ENCODE assay signal across 8 mouse cellular contexts in genomic region chr8:109970323-109970722, GRCm38 (mm10). TPM values are rescaled to one million over a fixed set of nuclear protein-coding genes. Genes with fewer than 3 reads are reported as not detected.
A peak's percentile ranks its signal among the peaks of the same experiment; 100 is the strongest.
DNase-seq lines count a peak whose midpoint lies in the region; ATAC-seq and TF ChIP-seq lines count a peak whose summit lies in the region.

No protein-coding gene starts in this region.

- no peaks in the 10 kb centered on the region for H3K36me3 ChIP-seq in limb, embryonic 14.5 days (ENCODE audit: control insufficient read depth, insufficient read depth, low read length)
- H3K36me3 ChIP-seq in limb, embryonic 10.5 days, result no peaks in the 10 kb centered on the region
- H3K36me3 ChIP-seq in midbrain, postnatal 0 days (ENCODE audit: insufficient read depth, low read length), result no peaks in the 10 kb centered on the region

- ATAC-seq in limb, embryonic 14.5 days (ENCODE audit: low FRiP score, low read depth), result no peak
- no peak for ATAC-seq in midbrain, postnatal 0 days (ENCODE audit: low FRiP score)

- WGBS in limb, embryonic 14.5 days, result 8% methylated on average over 9 of the region's 9 CpGs
- 13% methylated on average over 9 of the region's 9 CpGs for WGBS in limb, embryonic 10.5 days
- 4% methylated on average over 9 of the region's 9 CpGs for WGBS in midbrain, postnatal 0 days

- H3K4me2 ChIP-seq in limb, embryonic 14.5 days (replicated peaks; ENCODE audit: low read depth, low read length, severe bottlenecking), result no peak overlapping the region
- H3K4me2 ChIP-seq in midbrain, postnatal 0 days (ENCODE audit: low read depth, low read length, poor library complexity, severe bottlenecking), result no peak overlapping the region

- H3K27ac ChIP-seq in limb, embryonic 14.5 days (replicated peaks; ENCODE audit: low read depth, low read length), result no peak overlapping the region
- no peak overlapping the region for H3K27ac ChIP-seq in limb, embryonic 10.5 days
- no peak overlapping the region for H3K27ac ChIP-seq in midbrain, postnatal 0 days (ENCODE audit: low read depth, low read length)

- peaks cover 13% of the 10 kb centered on the region; the same call in 1 of the 2 replicates for H3K27me3 ChIP-seq in limb, embryonic 14.5 days (ENCODE audit: control insufficient read depth, insufficient read depth, low read length)
- peaks cover 31% of the 10 kb centered on the region for H3K27me3 ChIP-seq in limb, embryonic 10.5 days (ENCODE audit: low read depth, poor library complexity, severe bottlenecking)
- no peaks in the 10 kb centered on the region for H3K27me3 ChIP-seq in midbrain, postnatal 0 days (ENCODE audit: insufficient read depth, low read length)

- no peak overlapping the region for H3K4me3 ChIP-seq in limb, embryonic 14.5 days (replicated peaks; ENCODE audit: low read length)
- no peak overlapping the region for H3K4me3 ChIP-seq in limb, embryonic 10.5 days
- H3K4me3 ChIP-seq in midbrain, postnatal 0 days (ENCODE audit: low read depth, low read length), result no peak overlapping the region

- H3K9me3 ChIP-seq in limb, embryonic 14.5 days (ENCODE audit: control insufficient read depth, low read length), result no peaks in the 10 kb centered on the region
- H3K9me3 ChIP-seq in limb, embryonic 10.5 days (replicated peaks), result no peaks in the 10 kb centered on the region
- no peaks in the 10 kb centered on the region for H3K9me3 ChIP-seq in midbrain, postnatal 0 days (ENCODE audit: low read length)

- TF ChIP-seq CTCF in midbrain, postnatal 0 days (IDR thresholded peaks at IDR 0.05), result peak; percentile 95

- H3K4me1 ChIP-seq in limb, embryonic 14.5 days (ENCODE audit: control insufficient read depth, insufficient read depth, low read length), result no peaks in the 10 kb centered on the region
- H3K4me1 ChIP-seq in limb, embryonic 10.5 days, result no peaks in the 10 kb centered on the region
- no peaks in the 10 kb centered on the region for H3K4me1 ChIP-seq in midbrain, postnatal 0 days (ENCODE audit: insufficient read depth, low read length)

- DNase-seq in cerebellum, adult 18-20 months, result peak; percentile 13 to 16
- no peak for DNase-seq in cerebellum, postnatal 25 days
- peak; percentile 64 for DNase-seq in limb, embryonic 14.5 days (ENCODE audit: low spot score)
- DNase-seq in limb, embryonic 10.5 days (ENCODE audit: low spot score), result no peak
- peak; percentile 11 for DNase-seq in c-Kit-negative CD71-positive TER-119-positive erythroid progenitor cells, embryonic 14.5 days (ENCODE audit: low read depth, low spot score)
- peak; percentile 84 for DNase-seq in midbrain, postnatal 0 days (ENCODE audit: low spot score)
- no peak for DNase-seq in adrenal gland, postnatal 36 days
- no peak for DNase-seq in right cerebral cortex, postnatal 4 days

- no peak for TF ChIP-seq POLR2A in limb, embryonic 14.5 days (IDR thresholded peaks at IDR 0.05; ENCODE audit: borderline replicate concordance, extremely low read depth, insufficient read depth, insufficient read length)

- H3K9ac ChIP-seq in limb, embryonic 14.5 days (ENCODE audit: low read depth, low read length, severe bottlenecking), result no peak overlapping the region
- no peak overlapping the region for H3K9ac ChIP-seq in midbrain, postnatal 0 days (replicated peaks; ENCODE audit: low read length, poor library complexity, severe bottlenecking)

RNA-seq across cellular contexts. Expression of gene Marveld3, which starts 8.3 kb away (rescaled TPM):
- 0.49 and 1.2 TPM in 2 replicates for polyA plus RNA-seq in limb, embryonic 14.5 days (2012; rRNA removed)
- polyA plus RNA-seq in limb, embryonic 14.5 days (2014; fragmentation: Nextera tagmentation; extraction: Ambion mirVana), result 2.4 and 3.1 TPM in 2 replicates
- polyA plus RNA-seq in limb, embryonic 10.5 days (2016; fragmentation: Nextera tagmentation; extraction: Ambion mirVana), result 0.39 and 0.89 TPM in 2 replicates
- 0.47 and 1.4 TPM in 2 replicates for total RNA-seq in midbrain, postnatal 0 days (2014; rRNA removed)
- 1.1 and 1.6 TPM in 2 replicates for polyA plus RNA-seq in midbrain, postnatal 0 days (2015; fragmentation: Nextera tagmentation; extraction: Ambion mirVana)
- total RNA-seq in adrenal gland, postnatal 36 days (2021), result under 1 TPM in 1 of 2 experiments, not detected in 1; 0.17 TPM

RNA-seq across cellular contexts. Expression of gene Tat, which starts 19.9 kb away (rescaled TPM):
- polyA plus RNA-seq in limb, embryonic 14.5 days (2012; rRNA removed), result 0.09 and 0.14 TPM in 2 replicates
- not detected in 2 replicates for polyA plus RNA-seq in limb, embryonic 14.5 days (2014; fragmentation: Nextera tagmentation; extraction: Ambion mirVana)
- not detected in 2 replicates for polyA plus RNA-seq in limb, embryonic 10.5 days (2016; fragmentation: Nextera tagmentation; extraction: Ambion mirVana)
- total RNA-seq in midbrain, postnatal 0 days (2014; rRNA removed), result not detected in 2 replicates
- polyA plus RNA-seq in midbrain, postnatal 0 days (2015; fragmentation: Nextera tagmentation; extraction: Ambion mirVana), result 0.14 and 0.15 TPM in 2 replicates
- total RNA-seq in adrenal gland, postnatal 36 days (2021), result 1 to 10 TPM in 1 of 2 experiments, under 1 TPM in 1; 0.10 to 1.5 TPM

Comparison
In these comparisons a context has a peak if more than half of its experiments do, and no peak if none do; other contexts are left out.
1. DNase-seq: peak in cerebellum, adult 18-20 months (2 of 2), limb, embryonic 14.5 days (single experiment), c-Kit-negative CD71-positive TER-119-positive erythroid progenitor cells, embryonic 14.5 days (single experiment) and midbrain, postnatal 0 days (single experiment); none in cerebellum, postnatal 25 days (0 of 2), limb, embryonic 10.5 days (single experiment), adrenal gland, postnatal 36 days (0 of 2) and right cerebral cortex, postnatal 4 days (single experiment).